Comparison of ENCODE assay signal across 14 mouse cellular contexts in genomic region chr13:92650956-92651355, GRCm38 (mm10). TPM values are rescaled to one million over a fixed set of nuclear protein-coding genes. Genes with fewer than 3 reads are reported as not detected.
DNase-seq lines count a peak whose midpoint lies in the region; ATAC-seq and TF ChIP-seq lines count a peak whose summit lies in the region.
"Had no signal": no experiment of that assay in that cellular context is flagged by ENCODE, and none has a peak within 500 bp of the region (broad histone marks: within the 10 kb centered on the region; RNA-seq: fewer than 3 reads in every experiment).

No protein-coding gene starts in this region.

- no peak for DNase-seq in heart, postnatal 0 days (ENCODE audit: low spot score)
- DNase-seq in heart, adult 11 months: no peak
- DNase-seq in fat pad, adult 2 months (ENCODE audit: extremely low read depth, low read depth, low spot score): peak; percentile 72
- DNase-seq in adrenal gland, postnatal 36 days: no peak
- no peak for DNase-seq in urinary bladder, postnatal 25 days (ENCODE audit: low spot score)
- DNase-seq: cerebellum, postnatal 10 days; kidney, adult 11 months; kidney, postnatal 4 days; thymus, postnatal 14 days had no signal

- no peak overlapping the region for H3K4me2 ChIP-seq in heart, postnatal 0 days (ENCODE audit: low read depth, low read length)
- no peak overlapping the region for H3K4me2 ChIP-seq in lung, embryonic 16.5 days (ENCODE audit: low read depth, low read length)
- no peak overlapping the region for H3K4me2 ChIP-seq in stomach, embryonic 16.5 days (ENCODE audit: low read depth, low read length)

- TF ChIP-seq EP300 in heart, postnatal 0 days (IDR thresholded peaks at IDR 0.05; ENCODE audit: low read depth): no peak

- H3K9me3 ChIP-seq in heart, postnatal 0 days (replicated peaks; ENCODE audit: control insufficient read depth, low read length): no peaks in the 10 kb centered on the region
- no peaks in the 10 kb centered on the region for H3K9me3 ChIP-seq in lung, embryonic 16.5 days (ENCODE audit: control insufficient read depth, low read length)
- no peaks in the 10 kb centered on the region for H3K9me3 ChIP-seq in stomach, embryonic 16.5 days (replicated peaks; ENCODE audit: control insufficient read depth, low read length)
- H3K9me3 ChIP-seq: G1E had no signal

- peaks cover 17% of the 10 kb centered on the region for H3K4me1 ChIP-seq in heart, postnatal 0 days (ENCODE audit: control insufficient read depth, insufficient read depth)
- peaks cover 44% of the 10 kb centered on the region for H3K4me1 ChIP-seq in lung, embryonic 16.5 days (replicated peaks; ENCODE audit: control insufficient read depth, insufficient read depth, low read length)
- peaks cover 22% of the 10 kb centered on the region for H3K4me1 ChIP-seq in stomach, embryonic 16.5 days (ENCODE audit: control insufficient read depth, insufficient read depth, low read length)

- no peak overlapping the region for H3K9ac ChIP-seq in heart, postnatal 0 days (replicated peaks; ENCODE audit: low read depth, low read length)
- H3K9ac ChIP-seq in lung, embryonic 16.5 days (ENCODE audit: low read length): no peak overlapping the region
- no peak overlapping the region for H3K9ac ChIP-seq in stomach, embryonic 16.5 days (ENCODE audit: low read length)

- no peaks in the 10 kb centered on the region for H3K27me3 ChIP-seq in heart, postnatal 0 days (ENCODE audit: control insufficient read depth, insufficient read depth, low read length)
- H3K27me3 ChIP-seq in lung, embryonic 16.5 days (ENCODE audit: control insufficient read depth, insufficient read depth, low read depth, low read length): no peaks in the 10 kb centered on the region
- H3K27me3 ChIP-seq in stomach, embryonic 16.5 days (ENCODE audit: control insufficient read depth, insufficient read depth, low read length): no peaks in the 10 kb centered on the region

- 45% methylated on average over 2 of the region's 2 CpGs for WGBS in heart, postnatal 0 days
- 12% methylated on average over 2 of the region's 2 CpGs for WGBS in lung, embryonic 16.5 days
- 18% methylated on average over 2 of the region's 2 CpGs for WGBS in stomach, embryonic 16.5 days

- no peak for TF ChIP-seq CTCF in heart, postnatal 0 days (IDR thresholded peaks at IDR 0.05; ENCODE audit: low read depth)

- 0 out of 2 replicates have a peak overlapping the region, but pooled peaks have one; percentile 49 for H3K27ac ChIP-seq in heart, postnatal 0 days (ENCODE audit: low read depth)
- peak overlapping the region; percentile 87 for H3K27ac ChIP-seq in lung, embryonic 16.5 days (ENCODE audit: low read length)
- H3K27ac ChIP-seq in stomach, embryonic 16.5 days (ENCODE audit: low read length): peak overlapping the region; percentile 76

- ATAC-seq in heart, postnatal 0 days (ENCODE audit: insufficient read depth, low read depth): no peak
- peak; percentile 91 for ATAC-seq in lung, embryonic 16.5 days (ENCODE audit: low read depth)
- peak; percentile 49 for ATAC-seq in stomach, embryonic 16.5 days (ENCODE audit: insufficient read depth, low FRiP score)
- no peak for ATAC-seq in frontal cortex, adult (ENCODE audit: low TSS enrichment)

- H3K4me3 ChIP-seq in heart, postnatal 0 days (ENCODE audit: low read depth, low read length): no peak overlapping the region
- H3K4me3 ChIP-seq in lung, embryonic 16.5 days (ENCODE audit: low read length): no peak overlapping the region
- no peak overlapping the region for H3K4me3 ChIP-seq in stomach, embryonic 16.5 days (replicated peaks; ENCODE audit: low read length)
- H3K4me3 ChIP-seq: erythroblast, embryonic 14.5 days had no signal

- H3K36me3 ChIP-seq in heart, postnatal 0 days (replicated peaks; ENCODE audit: control insufficient read depth, insufficient read depth, low read length): no peaks in the 10 kb centered on the region
- no peaks in the 10 kb centered on the region for H3K36me3 ChIP-seq in lung, embryonic 16.5 days (ENCODE audit: control insufficient read depth, insufficient read depth, low read length)
- H3K36me3 ChIP-seq in stomach, embryonic 16.5 days (ENCODE audit: control insufficient read depth, insufficient read depth, low read length): no peaks in the 10 kb centered on the region

RNA-seq across cellular contexts. Expression of gene Serinc5, which starts 40.1 kb away (rescaled TPM):
- 28.2 TPM in 2 replicates for total RNA-seq in heart, postnatal 0 days (2014; rRNA removed; ENCODE audit: low replicate concordance)
- polyA plus RNA-seq in heart, postnatal 0 days (2015; fragmentation: Nextera tagmentation; extraction: Ambion mirVana): 9.7 and 9.8 TPM in 2 replicates
- polyA plus RNA-seq in lung, embryonic 16.5 days (2015; fragmentation: Nextera tagmentation; extraction: Ambion mirVana): 33.2 and 34.2 TPM in 2 replicates
- 29.9 and 30.8 TPM in 2 replicates for polyA plus RNA-seq in stomach, embryonic 16.5 days (2015; fragmentation: Nextera tagmentation; extraction: Ambion mirVana)
- total RNA-seq in adrenal gland, postnatal 36 days (2021): 10 to 100 TPM; 63.7 to 92.3 TPM

Comparison
In these comparisons a context has a peak if more than half of its experiments do, and no peak if none do; other contexts are left out.
1. ATAC-seq: peak in lung, embryonic 16.5 days (single experiment) and stomach, embryonic 16.5 days (single experiment); none in heart, postnatal 0 days (single experiment) and frontal cortex, adult (single experiment).
2. Peak in every context shown above with its lines, with median percentiles within 50 percentile points of each other: H3K27ac ChIP-seq.